11 mouse cellular contexts compared by ENCODE assay signal in the genomic region with DNA sequence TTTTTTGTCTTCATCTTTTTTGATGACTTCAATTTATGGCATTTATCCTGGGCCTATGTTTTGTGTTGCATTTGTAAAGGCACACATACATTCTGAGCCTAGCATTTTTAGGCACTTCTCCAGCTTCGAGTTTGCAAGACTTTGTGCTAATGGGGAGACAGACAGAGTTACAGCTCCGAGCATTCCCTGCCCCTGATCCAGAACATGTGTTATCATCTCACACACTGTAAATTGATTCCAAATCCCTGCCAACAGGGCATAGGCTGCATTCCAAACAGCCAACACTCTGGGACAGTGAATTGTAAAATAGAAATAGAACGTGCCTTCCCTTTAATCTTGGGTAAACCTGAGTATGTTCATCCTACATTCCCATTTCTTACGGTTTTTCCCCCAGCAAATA. TPM values are rescaled to one million over a fixed set of nuclear protein-coding genes. Genes with fewer than 3 reads are reported as not detected.
DNase-seq lines count a peak whose midpoint lies in the region; ATAC-seq lines count a peak whose summit lies in the region.
"Had no signal": no experiment of that assay in that cellular context is flagged by ENCODE, and none has a peak within 500 bp of the region (broad histone marks: within the 10 kb centered on the region; RNA-seq: fewer than 3 reads in every experiment).

No protein-coding gene starts in this region.

- H3K4me2 ChIP-seq in heart, embryonic 13.5 days: peak overlapping the region; percentile 37
- H3K4me2 ChIP-seq in lung, embryonic 16.5 days (ENCODE audit: low read depth, low read length): peak overlapping the region; percentile 32; the same call in 1 of the 2 replicates
- H3K4me2 ChIP-seq in embryonic facial prominence, embryonic 14.5 days (ENCODE audit: low read depth, low read length): peak overlapping the region; percentile 44
- H3K4me2 ChIP-seq in neural tube, embryonic 15.5 days: no peak overlapping the region

- no peak overlapping the region for H3K4me3 ChIP-seq in heart, embryonic 13.5 days
- no peak overlapping the region for H3K4me3 ChIP-seq in lung, embryonic 16.5 days (ENCODE audit: low read length)
- H3K4me3 ChIP-seq in embryonic facial prominence, embryonic 14.5 days (ENCODE audit: low read depth, low read length): no peak overlapping the region
- H3K4me3 ChIP-seq in neural tube, embryonic 15.5 days (replicated peaks): no peak overlapping the region
- H3K4me3 ChIP-seq: midbrain, embryonic 10.5 days had no signal

- 35% methylated on average over 4 of the region's 4 CpGs for WGBS in heart, embryonic 13.5 days
- WGBS in lung, embryonic 16.5 days: 35% methylated on average over 4 of the region's 4 CpGs
- 13% methylated on average over 4 of the region's 4 CpGs for whole genome bisulfite sequencing in embryonic facial prominence, embryonic 14.5 days
- WGBS in neural tube, embryonic 15.5 days: 61% methylated on average over 4 of the region's 4 CpGs

- ATAC-seq in heart, embryonic 13.5 days (ENCODE audit: extremely low read depth, insufficient number of reproducible peaks, low FRiP score, low TSS enrichment): no peak
- ATAC-seq in lung, embryonic 16.5 days (ENCODE audit: low read depth): peak; percentile 78
- ATAC-seq in embryonic facial prominence, embryonic 14.5 days (ENCODE audit: low read depth): peak; percentile 84
- no peak for ATAC-seq in neural tube, embryonic 15.5 days (ENCODE audit: low FRiP score)

- no peaks in the 10 kb centered on the region for H3K27me3 ChIP-seq in heart, embryonic 13.5 days (replicated peaks)
- no peaks in the 10 kb centered on the region for H3K27me3 ChIP-seq in lung, embryonic 16.5 days (ENCODE audit: control insufficient read depth, insufficient read depth, low read depth, low read length)
- H3K27me3 ChIP-seq in embryonic facial prominence, embryonic 14.5 days (replicated peaks; ENCODE audit: control insufficient read depth, insufficient read depth, low read length): no peaks in the 10 kb centered on the region
- H3K27me3 ChIP-seq in neural tube, embryonic 15.5 days (replicated peaks): no peaks in the 10 kb centered on the region

- H3K9ac ChIP-seq in heart, embryonic 13.5 days: no peak overlapping the region
- H3K9ac ChIP-seq in lung, embryonic 16.5 days (ENCODE audit: low read length): no peak overlapping the region
- H3K9ac ChIP-seq in embryonic facial prominence, embryonic 14.5 days (ENCODE audit: low read depth, low read length): no peak overlapping the region
- no peak overlapping the region for H3K9ac ChIP-seq in neural tube, embryonic 15.5 days (replicated peaks)

- H3K9me3 ChIP-seq in heart, embryonic 13.5 days: 0 out of 2 replicates have a peak, but pooled peaks cover 3% of the 10 kb centered on the region
- H3K9me3 ChIP-seq in lung, embryonic 16.5 days (ENCODE audit: control insufficient read depth, low read length): peaks cover 3% of the 10 kb centered on the region; the same call in 1 of the 2 replicates
- no peaks in the 10 kb centered on the region; the same call in 1 of the 2 replicates for H3K9me3 ChIP-seq in embryonic facial prominence, embryonic 14.5 days (ENCODE audit: control insufficient read depth, low read length)
- H3K9me3 ChIP-seq in neural tube, embryonic 15.5 days (replicated peaks): no peaks in the 10 kb centered on the region

- no peaks in the 10 kb centered on the region for H3K36me3 ChIP-seq in heart, embryonic 13.5 days
- H3K36me3 ChIP-seq in lung, embryonic 16.5 days (ENCODE audit: control insufficient read depth, insufficient read depth, low read length): no peaks in the 10 kb centered on the region
- H3K36me3 ChIP-seq in embryonic facial prominence, embryonic 14.5 days (ENCODE audit: control insufficient read depth, insufficient read depth, low read length): no peaks in the 10 kb centered on the region
- no peaks in the 10 kb centered on the region for H3K36me3 ChIP-seq in neural tube, embryonic 15.5 days
- H3K36me3 ChIP-seq: midbrain, embryonic 10.5 days had no signal

- peak overlapping the region; percentile 58 for H3K27ac ChIP-seq in heart, embryonic 13.5 days (replicated peaks)
- H3K27ac ChIP-seq in lung, embryonic 16.5 days (ENCODE audit: low read length): peak overlapping the region; percentile 21
- peak overlapping the region; percentile 57 for H3K27ac ChIP-seq in embryonic facial prominence, embryonic 14.5 days (replicated peaks; ENCODE audit: low read depth, low read length)
- H3K27ac ChIP-seq in neural tube, embryonic 15.5 days (replicated peaks): 0 out of 2 replicates have a peak overlapping the region, but pooled peaks have one; percentile 13
- H3K27ac ChIP-seq: midbrain, embryonic 10.5 days had no signal

- peaks cover 23% of the 10 kb centered on the region for H3K4me1 ChIP-seq in heart, embryonic 13.5 days
- peaks cover 18% of the 10 kb centered on the region for H3K4me1 ChIP-seq in lung, embryonic 16.5 days (replicated peaks; ENCODE audit: control insufficient read depth, insufficient read depth, low read length)
- H3K4me1 ChIP-seq in embryonic facial prominence, embryonic 14.5 days (ENCODE audit: control insufficient read depth, insufficient read depth, low read length): peaks cover 19% of the 10 kb centered on the region
- H3K4me1 ChIP-seq in neural tube, embryonic 15.5 days: peaks cover 9% of the 10 kb centered on the region

- DNase-seq in heart, adult 8-10 months (ENCODE audit: low spot score): no peak
- no peak for DNase-seq in lung, postnatal 25 days (ENCODE audit: low spot score)
- DNase-seq in embryonic facial prominence, embryonic 14.5 days (ENCODE audit: low spot score): peak; percentile 88
- DNase-seq in right cerebral cortex, adult 2 months (ENCODE audit: low spot score in 2 of 2): no peak
- no peak for DNase-seq in left cerebral cortex, adult 18-20 months (ENCODE audit: low spot score in 2 of 2)
- DNase-seq: cerebellum, postnatal 36 days; left cerebral cortex, postnatal 4 days had no signal

RNA-seq across cellular contexts. Expression of a gene that starts 19.7 kb away (rescaled TPM):
- polyA plus RNA-seq in heart, embryonic 13.5 days (2015; fragmentation: Nextera tagmentation; extraction: Ambion mirVana): 23.8 and 24.0 TPM in 2 replicates
- total RNA-seq in heart, adult 8-10 months (2022): 10 to 100 TPM; 17.6 to 25.0 (median 21.0) TPM
- polyA plus RNA-seq in lung, embryonic 16.5 days (2015; fragmentation: Nextera tagmentation; extraction: Ambion mirVana): 46.4 and 47.0 TPM in 2 replicates
- 46.5 and 61.2 TPM in 2 replicates for polyA plus RNA-seq in embryonic facial prominence, embryonic 14.5 days (2014; fragmentation: Nextera tagmentation; extraction: Ambion mirVana)
- polyA plus RNA-seq in neural tube, embryonic 15.5 days (2015; fragmentation: Nextera tagmentation; extraction: Ambion mirVana): 43.0 and 71.5 TPM in 2 replicates
- total RNA-seq in left cerebral cortex, adult 18-20 months (2021): 10 to 100 TPM; 18.2 to 18.6 TPM

Comparison
In these comparisons a context has a peak if more than half of its experiments do, and no peak if none do; other contexts are left out.
1. ATAC-seq: peak in lung, embryonic 16.5 days (single experiment) and embryonic facial prominence, embryonic 14.5 days (single experiment); none in heart, embryonic 13.5 days (single experiment) and neural tube, embryonic 15.5 days (single experiment).
2. Peak in every context shown above with its lines, with median percentiles within 50 percentile points of each other: H3K27ac ChIP-seq.